Mouse (Mus musculus) intestine, embryonic 14.5 days (tissue): ENCODE measurements around the gene Rabif. TPM values are rescaled to one million over a fixed set of nuclear protein-coding genes. Genes with fewer than 3 reads are reported as not detected.

Experiments
- ATAC-seq: fragments of 200-750 bp; cut with Nextera tagmentation; replicated peaks from 2 replicates; pipeline ENCODE4 v1.8.0; 2017; ENCODE audit warnings: low read depth, moderate number of reproducible peaks, moderate TSS enrichment, moderate library complexity; ENCODE audit not compliant: low FRiP score, low TSS enrichment
- DNase-seq: peaks from one replicate; pipeline ENCODE4 v3.0.0-alpha.2; 2018; ENCODE audit warnings: low spot score
- H3K27ac ChIP-seq: fragments of 300-500 bp; sonication (generic); 2 replicates; pipeline ENCODE4 v1.5.1; 2014; ENCODE audit warnings: low read depth, mild to moderate bottlenecking, control low read depth
- H3K27me3 ChIP-seq: fragments of 300-500 bp; sonication (generic); replicated peaks from 2 replicates; pipeline ENCODE4 v1.6.1; 2014; ENCODE audit warnings: low read length, control low read depth; ENCODE audit not compliant: control insufficient read depth, insufficient read depth
- H3K36me3 ChIP-seq: fragments of 300-500 bp; sonication (generic); 2 replicates; pipeline ENCODE4 v1.6.1; 2014; ENCODE audit warnings: low read length, control low read depth; ENCODE audit not compliant: control insufficient read depth, insufficient read depth
- H3K4me1 ChIP-seq: fragments of 300-500 bp; sonication (generic); replicated peaks from 2 replicates; pipeline ENCODE4 v1.6.1; 2014; ENCODE audit warnings: low read length, control low read depth, mixed read lengths; ENCODE audit not compliant: control insufficient read depth, insufficient read depth
- H3K4me2 ChIP-seq: fragments of 300-500 bp; sonication (generic); 2 replicates; pipeline ENCODE4 v1.6.1; 2014; ENCODE audit warnings: low read length
- H3K4me3 ChIP-seq: fragments of 300-500 bp; sonication (generic); 2 replicates; pipeline ENCODE4 v1.5.1; 2014; ENCODE audit warnings: low read depth, low read length, control low read depth, mixed read lengths
- H3K9ac ChIP-seq: fragments of 300-500 bp; sonication (generic); 2 replicates; pipeline ENCODE4 v1.6.1; 2014; ENCODE audit warnings: mild to moderate bottlenecking, low read length
- H3K9me3 ChIP-seq: fragments of 300-500 bp; sonication (generic); 2 replicates; pipeline ENCODE4 v1.6.1; 2016; ENCODE audit warnings: low read length, control low read depth; ENCODE audit not compliant: control insufficient read depth
- WGBS: fragments of 180-500 bp; shearing (Covaris S2); extraction: QIAGEN DNeasy Blood & Tissue Kit; methylation state at CpG from one replicate; pipeline ENCODE4 v1.1.7; 2014; 5-methylcytosine and 5-hydroxymethylcytosine counted together
- polyA plus RNA-seq: library from polyadenylated mRNA; unstranded; fragments of >200 nt; fragmentation: Nextera tagmentation; extraction: Ambion mirVana; gene quantifications from 2 replicates; pipeline ENCODE4 v1.2.1, GENCODE M21; 2014

Rabif gene
- polyA plus RNA-seq, 1 experiment from 2014 or later = 41.8 TPM

DNA sequence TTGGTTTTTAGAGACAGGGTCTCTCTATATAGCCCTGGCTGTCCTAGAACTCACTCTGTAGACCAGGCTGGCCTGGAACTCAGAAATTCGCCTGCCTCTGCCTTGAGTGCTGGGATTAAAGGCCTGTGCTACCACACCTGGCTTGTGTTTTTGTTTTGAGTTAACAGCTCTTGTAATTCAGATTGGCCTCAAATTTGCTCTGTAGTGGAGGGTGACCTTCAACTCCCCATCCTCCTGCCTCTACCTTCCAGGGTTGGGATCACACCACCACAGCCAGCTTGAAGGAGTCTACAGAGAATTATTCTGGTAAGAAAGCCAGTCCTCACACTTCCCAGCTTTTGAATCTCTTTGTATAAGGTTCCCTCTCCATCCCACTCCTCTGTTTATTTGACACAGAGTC is 6.5 kb downstream of the Rabif start:
- H3K9me3 ChIP-seq = no peaks in the 10 kb centered on the region
- WGBS = 97% methylated on average over 1 of the region's 1 CpGs
- H3K27me3 ChIP-seq = no peaks in the 10 kb centered on the region
- no peak for ATAC-seq
- H3K4me3 ChIP-seq = no peak overlapping the region
- no peak overlapping the region for H3K27ac ChIP-seq
- no peak overlapping the region for H3K4me2 ChIP-seq
- peaks cover 4% of the 10 kb centered on the region for H3K4me1 ChIP-seq
- H3K36me3 ChIP-seq = peaks cover 5% of the 10 kb centered on the region
- H3K9ac ChIP-seq = no peak overlapping the region
- no peak for DNase-seq

DNA sequence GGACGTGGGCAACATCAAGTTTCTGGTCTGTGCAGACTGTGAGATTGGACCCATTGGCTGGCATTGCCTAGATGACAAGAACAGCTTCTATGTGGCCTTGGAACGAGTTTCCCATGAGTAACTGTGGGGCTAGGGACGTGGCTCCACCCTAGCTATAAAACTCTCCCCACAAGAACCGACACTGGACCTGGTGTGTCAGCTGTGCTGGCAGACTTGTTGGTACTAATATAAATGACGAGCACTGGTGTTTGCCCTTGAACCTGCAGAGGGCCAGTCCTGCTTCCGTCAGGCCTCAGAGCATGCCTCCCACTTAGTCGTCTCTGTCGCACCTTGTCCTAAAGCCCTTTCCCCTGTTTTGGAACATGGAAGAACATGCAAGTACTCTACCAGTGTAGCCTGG is 11.8 kb downstream of the Rabif start:
- peaks cover 37% of the 10 kb centered on the region for H3K36me3 ChIP-seq

DNA sequence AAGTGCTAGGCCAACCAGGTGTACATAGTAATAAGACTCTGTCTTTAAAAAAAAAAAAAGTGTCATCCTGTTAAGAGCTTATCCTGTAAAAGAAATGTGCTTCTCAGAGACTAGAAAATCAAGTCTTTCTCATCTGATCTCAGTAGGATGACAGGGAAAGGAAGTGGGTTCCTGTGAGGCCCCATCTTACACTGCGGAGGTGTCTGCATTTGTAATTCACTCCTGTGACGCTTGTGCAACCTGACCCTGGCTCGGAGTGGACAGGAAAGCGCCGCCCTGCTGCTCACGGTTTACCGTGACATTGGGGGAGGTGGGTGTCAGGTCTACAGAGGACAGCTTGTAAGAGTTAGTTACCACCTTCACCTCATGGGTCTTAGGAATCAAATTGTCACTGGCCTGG is 15.6 kb downstream of the Rabif start:
- peaks cover 32% of the 10 kb centered on the region for H3K36me3 ChIP-seq
- 43% methylated on average over 7 of the region's 7 CpGs for WGBS
- ATAC-seq (no peak), DNase-seq (no peak)
- H3K9ac ChIP-seq = no peak overlapping the region
- H3K4me1 ChIP-seq = peaks cover 6% of the 10 kb centered on the region; the same call in 1 of the 2 replicates
- H3K4me2 ChIP-seq = no peak overlapping the region
- H3K9me3 ChIP-seq = no peaks in the 10 kb centered on the region
- H3K4me3 ChIP-seq = no peak overlapping the region
- H3K27ac ChIP-seq = no peak overlapping the region
- peaks cover 11% of the 10 kb centered on the region; the same call in 1 of the 2 replicates for H3K27me3 ChIP-seq

More for the DNA sequence above, 11.8 kb downstream of the Rabif start:
- DNase-seq (no peak), ATAC-seq (no peak)
- H3K4me1 ChIP-seq = no peaks in the 10 kb centered on the region
- H3K4me3 ChIP-seq = no peak overlapping the region
- H3K9ac ChIP-seq = no peak overlapping the region
- WGBS = 88% methylated on average over 8 of the region's 8 CpGs
- H3K4me2 ChIP-seq = no peak overlapping the region
- H3K27ac ChIP-seq = no peak overlapping the region
- H3K9me3 ChIP-seq = no peaks in the 10 kb centered on the region
- H3K27me3 ChIP-seq = no peaks in the 10 kb centered on the region

DNA sequence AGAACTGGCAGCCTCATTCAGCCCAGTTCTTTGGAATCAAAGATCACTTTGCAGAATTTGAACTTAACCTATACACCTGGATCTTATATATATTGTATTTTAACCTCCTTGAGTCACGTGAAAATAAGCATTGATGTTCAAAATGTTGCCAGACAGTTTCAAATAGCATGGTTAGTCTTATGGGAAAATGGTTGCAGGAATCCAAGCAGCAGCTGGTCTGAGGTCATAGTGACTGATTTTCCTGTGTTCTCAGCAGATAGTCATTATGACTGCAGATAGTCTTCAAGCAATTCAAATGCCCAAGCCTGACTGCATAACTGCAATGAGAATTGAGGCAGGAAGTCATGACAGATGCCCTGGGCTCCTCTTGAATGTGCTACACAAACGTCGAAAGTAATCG is 17.7 kb downstream of the Rabif start:
- DNase-seq = no peak

DNA sequence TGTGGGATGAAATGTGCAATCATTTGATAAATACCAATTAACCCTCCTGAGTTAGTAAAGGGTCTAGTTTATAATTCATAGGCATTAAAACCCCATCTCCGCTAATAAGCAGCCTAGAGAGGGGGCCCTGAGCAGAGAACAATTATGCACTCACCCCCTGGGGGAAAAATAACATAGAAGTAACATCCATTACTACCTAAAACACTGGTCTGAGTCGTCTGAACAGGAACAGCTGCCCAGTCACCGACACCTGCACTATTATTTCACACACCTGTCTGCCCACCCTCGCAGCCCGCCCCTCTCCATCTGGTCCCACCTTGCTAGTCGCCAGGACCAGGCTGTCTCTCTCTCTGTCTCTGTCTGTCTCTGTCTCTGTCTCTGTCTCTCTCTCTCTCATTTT is 18.1 kb downstream of the Rabif start:
- Histone ChIP-seq H3K9me3 (no peaks in the 10 kb centered on the region), H3K4me3 (no peak overlapping the region), H3K27me3 (peaks cover 11% of the 10 kb centered on the region; the same call in 1 of the 2 replicates), H3K4me2 (peak overlapping the region; percentile 74; the same call in 1 of the 2 replicates), H3K36me3 (peaks cover 15% of the 10 kb centered on the region), H3K9ac (no peak overlapping the region), H3K27ac (no peak overlapping the region), H3K4me1 (peaks cover 18% of the 10 kb centered on the region)
- no peak for ATAC-seq
- no peak for DNase-seq
- 67% methylated on average over 6 of the region's 6 CpGs for WGBS

More for the DNA sequence above, 17.7 kb downstream of the Rabif start:
- Histone ChIP-seq H3K4me2 (no peak overlapping the region), H3K27ac (no peak overlapping the region), H3K36me3 (peaks cover 19% of the 10 kb centered on the region), H3K27me3 (peaks cover 11% of the 10 kb centered on the region; the same call in 1 of the 2 replicates), H3K9ac (no peak overlapping the region), H3K4me3 (no peak overlapping the region), H3K4me1 (peaks cover 18% of the 10 kb centered on the region), H3K9me3 (no peaks in the 10 kb centered on the region)
- WGBS = 63% methylated on average over 4 of the region's 4 CpGs
- no peak for ATAC-seq

DNA sequence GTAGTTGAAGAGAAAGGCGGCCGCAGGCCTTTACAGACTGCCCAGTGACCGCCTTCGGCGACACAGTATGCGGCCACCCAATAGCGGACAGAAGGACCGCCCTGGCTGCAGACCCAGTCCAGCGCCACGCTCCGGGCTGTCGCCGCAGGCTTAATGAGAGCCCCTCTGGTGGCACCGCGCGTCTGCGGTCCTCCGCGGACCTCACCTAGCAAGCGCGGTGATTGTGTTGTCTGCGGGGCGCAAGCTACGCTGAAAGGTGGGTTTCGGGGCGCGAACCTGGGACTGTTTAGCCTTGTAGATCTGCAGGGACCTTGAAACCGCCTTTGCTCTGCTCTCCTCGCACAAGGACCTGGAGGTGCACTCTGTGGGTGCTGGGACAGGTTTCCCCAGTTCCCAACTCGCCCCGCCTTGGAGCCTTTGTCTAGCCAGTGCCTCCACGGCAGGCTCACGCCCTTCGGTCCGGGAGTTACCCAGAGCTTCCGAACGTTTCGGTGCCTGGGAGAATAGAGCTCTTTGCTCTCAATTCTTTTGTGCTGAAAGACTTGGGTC is 18.9 kb downstream of the Rabif start:
- DNase-seq = peak; percentile 78
- H3K27ac ChIP-seq = no peak overlapping the region
- 4% methylated on average over 38 of the region's 38 CpGs for WGBS
- peak overlapping the region; percentile 43 for H3K9ac ChIP-seq
- peak; percentile 48 for ATAC-seq
- H3K9me3 ChIP-seq = no peaks in the 10 kb centered on the region
- H3K4me3 ChIP-seq = peak overlapping the region; percentile 36
- peaks cover 7% of the 10 kb centered on the region for H3K36me3 ChIP-seq
- H3K27me3 ChIP-seq = peaks cover 11% of the 10 kb centered on the region; the same call in 1 of the 2 replicates
- H3K4me1 ChIP-seq = peaks cover 18% of the 10 kb centered on the region
- peak overlapping the region; percentile 74 for H3K4me2 ChIP-seq

DNA sequence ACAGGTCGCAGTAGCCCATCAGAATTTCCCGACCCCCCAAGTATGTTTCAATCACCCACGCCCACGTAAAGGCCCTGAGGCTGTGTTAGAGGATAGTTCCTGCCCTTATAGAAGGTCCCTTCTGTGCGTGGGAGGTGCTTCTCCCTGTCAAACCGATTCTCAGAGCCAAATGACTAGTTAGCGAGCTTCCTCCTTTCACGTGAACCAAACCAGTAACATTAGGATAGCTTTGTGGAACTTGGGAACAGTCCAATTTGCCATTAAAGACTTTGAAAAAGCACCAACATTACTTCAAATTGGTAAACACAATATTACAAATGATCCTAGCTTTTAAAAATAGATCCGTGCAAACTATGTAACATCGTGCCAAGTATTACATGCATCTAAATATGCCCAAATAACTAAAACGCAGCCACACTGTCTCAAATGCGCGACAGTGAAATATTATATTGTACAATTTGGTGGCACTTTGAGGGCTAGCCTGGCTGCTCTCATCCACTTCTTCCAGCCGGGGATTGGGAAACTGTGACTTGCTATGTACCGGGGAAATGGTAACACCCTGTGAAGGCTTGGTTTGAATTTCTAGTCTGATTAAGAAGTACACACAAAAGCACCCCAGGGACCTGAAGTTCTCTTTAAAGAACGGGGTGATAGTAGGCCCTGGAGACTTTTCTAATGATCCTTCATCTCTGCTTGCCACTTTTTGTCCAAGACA is 19.6 kb downstream of the Rabif start:
- WGBS = 50% methylated on average over 16 of the region's 16 CpGs
- H3K4me2 ChIP-seq = peak overlapping the region; percentile 74
- H3K4me1 ChIP-seq = peaks cover 21% of the 10 kb centered on the region
- H3K27me3 ChIP-seq = peaks cover 11% of the 10 kb centered on the region; the same call in 1 of the 2 replicates
- no peak overlapping the region for H3K27ac ChIP-seq
- no peak for DNase-seq
- ATAC-seq = no peak
- peak overlapping the region; percentile 43; the same call in 1 of the 2 replicates for H3K9ac ChIP-seq
- peaks cover 5% of the 10 kb centered on the region; the same call in 1 of the 2 replicates for H3K36me3 ChIP-seq
- H3K4me3 ChIP-seq = peak overlapping the region; percentile 36; the same call in 1 of the 2 replicates
- H3K9me3 ChIP-seq = no peaks in the 10 kb centered on the region

DNA sequence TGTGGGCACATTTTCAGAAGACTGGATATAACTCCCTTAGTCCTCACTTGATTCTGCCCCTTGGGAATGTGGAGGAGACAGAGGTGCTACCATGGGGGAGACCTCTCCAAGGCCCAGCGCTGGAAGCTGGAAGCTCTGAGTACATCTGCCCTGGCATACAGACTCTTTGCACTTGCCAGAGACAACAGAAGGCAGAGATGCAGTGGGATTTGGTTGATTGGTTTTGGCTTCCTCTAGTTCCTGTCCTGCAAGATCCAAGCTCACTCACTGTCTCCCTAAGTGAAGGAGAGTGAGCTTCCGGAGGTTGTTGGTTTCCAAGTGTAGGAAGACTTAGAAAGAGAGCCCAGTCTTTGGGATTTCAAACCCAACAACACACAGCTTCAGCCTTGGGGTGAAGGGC is 21.4 kb downstream of the Rabif start:
- Histone ChIP-seq H3K4me3 (no peak overlapping the region), H3K4me1 (peaks cover 21% of the 10 kb centered on the region), H3K27me3 (peaks cover 11% of the 10 kb centered on the region; the same call in 1 of the 2 replicates), H3K9me3 (no peaks in the 10 kb centered on the region), H3K36me3 (no peaks in the 10 kb centered on the region), H3K9ac (no peak overlapping the region), H3K4me2 (no peak overlapping the region), H3K27ac (peak overlapping the region; percentile 49; the same call in 1 of the 2 replicates)
- DNase-seq = no peak
- 79% methylated on average over 2 of the region's 2 CpGs for WGBS
- no peak for ATAC-seq
